Mouse (Mus musculus) thymus, postnatal 14 days (tissue): ENCODE data around the gene Duox2.
"Not testable (repeated sequence)": the region's sequence is repeated elsewhere in the genome, so short reads cannot be mapped to it uniquely, and the experiment has no call there.

ENCODE experiments used
- DNase-seq: peaks from one replicate; pipeline ENCODE4 v3.0.0; 2021

The Duox2 gene

GRCm38 (mm10) chr2:122298096-122298499 is at the start of gene Duox2:
Duox2 (minus strand) TSS chr2:122298449.
- no peak for DNase-seq

GRCm38 (mm10) chr2:122347257-122347656 is 49.0 kb upstream of the Duox2 start:
- DNase-seq, result no peak

GRCm38 (mm10) chr2:122346164-122346563 is 47.9 kb upstream of the Duox2 start:
- DNase-seq, result not testable (repeated sequence)

- no peak for DNase-seq
Observed at GRCm38 (mm10) chr2:122345106-122345893, 47.1 kb upstream of the Duox2 start.

GRCm38 (mm10) chr2:122337291-122337690 is 39.0 kb upstream of the Duox2 start:
- no peak for DNase-seq

GRCm38 (mm10) chr2:122334170-122334569 is 35.9 kb upstream of the Duox2 start:
- DNase-seq, result no peak

GRCm38 (mm10) chr2:122332222-122332621 is 34.0 kb upstream of the Duox2 start:
- DNase-seq, result no peak

- DNase-seq, result not testable (repeated sequence)
Observed at GRCm38 (mm10) chr2:122330317-122330716, 32.1 kb upstream of the Duox2 start.

- no peak for DNase-seq
Observed at GRCm38 (mm10) chr2:122327986-122328385, 29.7 kb upstream of the Duox2 start.

GRCm38 (mm10) chr2:122325361-122325760 is 27.1 kb upstream of the Duox2 start:
- no peak for DNase-seq

- DNase-seq, result no peak
Observed at GRCm38 (mm10) chr2:122324586-122324985, 26.3 kb upstream of the Duox2 start.

- DNase-seq, result no peak
Observed at GRCm38 (mm10) chr2:122323960-122324359, 25.7 kb upstream of the Duox2 start.

GRCm38 (mm10) chr2:122317384-122317783 is 19.1 kb upstream of the Duox2 start:
- DNase-seq, result no peak

- no peak for DNase-seq
Observed at GRCm38 (mm10) chr2:122315372-122315771, 17.1 kb upstream of the Duox2 start, which contains the start of gene Duox1. Duox1 (plus strand) TSS chr2:122315672.

GRCm38 (mm10) chr2:122313536-122313935 is 15.3 kb upstream of the Duox2 start, which contains the start of gene Duoxa1:
Duoxa1 (minus strand) TSS chr2:122313730.
- DNase-seq, result no peak

- peak; percentile 81 for DNase-seq
Observed at GRCm38 (mm10) chr2:122312722-122313417, 14.6 kb upstream of the Duox2 start.

GRCm38 (mm10) chr2:122311561-122311960 is 13.3 kb upstream of the Duox2 start:
- DNase-seq, result no peak

- DNase-seq, result no peak
Observed at GRCm38 (mm10) chr2:122309647-122310046, 11.4 kb upstream of the Duox2 start.

GRCm38 (mm10) chr2:122306184-122306583 is 7.9 kb upstream of the Duox2 start:
- no peak for DNase-seq

- no peak for DNase-seq
Observed at GRCm38 (mm10) chr2:122305097-122305892, 7.0 kb upstream of the Duox2 start.

GRCm38 (mm10) chr2:122304544-122304943 is 6.3 kb upstream of the Duox2 start:
- no peak for DNase-seq

- peak; percentile 83 for DNase-seq
Observed at GRCm38 (mm10) chr2:122302574-122303241, 4.5 kb upstream of the Duox2 start.
